Mouse (Mus musculus) megakaryocyte, embryonic 14.5 days (primary cell): ENCODE data around the gene Rps6ka1.

Source experiments
- FLI1 ChIP-seq: IDR thresholded peaks from 2 replicates; pipeline ENCODE4 v1.6.1; 2012; ENCODE audit warnings: low read length, inconsistent platforms, mixed read lengths
- GATA1 ChIP-seq: IDR thresholded peaks from 3 replicates; pipeline ENCODE4 v1.6.1; 2012; ENCODE audit warnings: mixed read lengths, low read length, inconsistent platforms, borderline replicate concordance

- TF ChIP-seq FLI1: no peak
- no peak for TF ChIP-seq GATA1
Observed at GRCm38 (mm10) chr4:133853630-133854029, 34.0 kb downstream of the Rps6ka1 start.
